Mouse (Mus musculus) kidney, embryonic 14.5 days (tissue): Measurements from ENCODE around the gene Itgb7. TPM values are rescaled to one million over a fixed set of nuclear protein-coding genes. Genes with fewer than 3 reads are reported as not detected.

ENCODE experiments used
- polyA plus RNA-seq: library from polyadenylated mRNA; unstranded; fragments of >200 nt; fragmentation: Nextera tagmentation; extraction: Ambion mirVana; gene quantifications from 2 replicates; pipeline ENCODE4 v1.2.1, GENCODE M21; 2014

Gene Itgb7
- polyA plus RNA-seq, 1 experiment from 2014 or later, result 1.1 TPM

Other genes starting within 250 kb of the Itgb7 start
- gene Krt8, start 227.5 kb downstream of the Itgb7 start, polyA plus RNA-seq, result 179 and 184 TPM in 2 replicates
- gene Krt18, start 203.8 kb downstream of the Itgb7 start, polyA plus RNA-seq, result 140 and 164 TPM in 2 replicates
- 85.1 and 139 TPM in 2 replicates for gene Eif4b, start 158.2 kb downstream of the Itgb7 start, polyA plus RNA-seq
- gene Tns2, start 131.5 kb downstream of the Itgb7 start, polyA plus RNA-seq, result 39.1 and 46.6 TPM in 2 replicates
- gene Spryd3, start 95.7 kb downstream of the Itgb7 start, polyA plus RNA-seq, result 9.0 and 11.1 TPM in 2 replicates
- gene Igfbp6, start 87.6 kb downstream of the Itgb7 start, polyA plus RNA-seq, result 24.0 and 27.1 TPM in 2 replicates
- 0.11 and 0.28 TPM in 2 replicates for gene Soat2, start 81.4 kb downstream of the Itgb7 start, polyA plus RNA-seq
- gene Zfp740, start 28.7 kb downstream of the Itgb7 start, polyA plus RNA-seq, result 30.1 and 59.9 TPM in 2 replicates
- 50.6 and 68.1 TPM in 2 replicates for gene Csad, start 27.2 kb downstream of the Itgb7 start, polyA plus RNA-seq
- 17.9 and 23.9 TPM in 2 replicates for gene Rarg, start 25.6 kb upstream of the Itgb7 start, polyA plus RNA-seq
- 0.37 and 0.84 TPM in 2 replicates for gene Gm9918, start 38.6 kb upstream of the Itgb7 start, polyA plus RNA-seq
- gene Mfsd5, start 47.5 kb upstream of the Itgb7 start, polyA plus RNA-seq, result 53.7 and 65.3 TPM in 2 replicates
- 33.6 and 35.2 TPM in 2 replicates for gene Espl1, start 64.3 kb upstream of the Itgb7 start, polyA plus RNA-seq
- gene Pfdn5, start 94.2 kb upstream of the Itgb7 start, polyA plus RNA-seq, result 481 and 576 TPM in 2 replicates
- 117 and 129 TPM in 2 replicates for gene Myg1, start 99.8 kb upstream of the Itgb7 start, polyA plus RNA-seq
- 73.3 and 84.7 TPM in 2 replicates for gene Aaas, start 118.8 kb upstream of the Itgb7 start, polyA plus RNA-seq
- gene Sp7, start 135.2 kb upstream of the Itgb7 start, polyA plus RNA-seq, result 1.0 and 2.0 TPM in 2 replicates
- 16.5 and 16.8 TPM in 2 replicates for gene Sp1, start 174.2 kb upstream of the Itgb7 start, polyA plus RNA-seq
- gene Amhr2, start 213.4 kb upstream of the Itgb7 start, polyA plus RNA-seq, result 0.51 and 0.95 TPM in 2 replicates
- 87.7 and 92.6 TPM in 2 replicates for gene Prr13, start 227.1 kb upstream of the Itgb7 start, polyA plus RNA-seq
- gene Pcbp2, start 238.6 kb upstream of the Itgb7 start, polyA plus RNA-seq, result 305 and 373 TPM in 2 replicates